Mouse (Mus musculus) neural tube, embryonic 12.5 days (tissue): Measurements from ENCODE around the gene Macrod1. TPM values are rescaled to one million over a fixed set of nuclear protein-coding genes. Genes with fewer than 3 reads are reported as not detected.
A peak's percentile ranks its signal among the peaks of the same experiment; 100 is the strongest.

Source experiments
- ATAC-seq: fragments of 200-750 bp; cut with Nextera tagmentation; 2 replicates; pipeline ENCODE4 v1.8.0; 2017; ENCODE audit warnings: low read depth, mild to moderate bottlenecking, moderate TSS enrichment, moderate library complexity; ENCODE audit not compliant: low FRiP score
- H3K27ac ChIP-seq: fragments of 300-500 bp; sonication (generic); 2 replicates; pipeline ENCODE4 v1.5.1; 2016
- H3K27me3 ChIP-seq: fragments of 300-500 bp; sonication (generic); replicated peaks from 2 replicates; pipeline ENCODE4 v1.6.1; 2016; ENCODE audit warnings: mild to moderate bottlenecking
- H3K36me3 ChIP-seq: fragments of 300-500 bp; sonication (generic); 2 replicates; pipeline ENCODE4 v1.6.1; 2016; ENCODE audit warnings: mild to moderate bottlenecking
- H3K4me1 ChIP-seq: fragments of 300-500 bp; sonication (generic); 2 replicates; pipeline ENCODE4 v1.6.1; 2016
- H3K4me2 ChIP-seq: fragments of 300-500 bp; sonication (generic); replicated peaks from 2 replicates; pipeline ENCODE4 v1.6.1; 2016; ENCODE audit warnings: mild to moderate bottlenecking
- H3K4me3 ChIP-seq: fragments of 300-500 bp; sonication (generic); 2 replicates; pipeline ENCODE4 v1.5.1; 2016
- H3K9ac ChIP-seq: fragments of 300-500 bp; sonication (generic); 2 replicates; pipeline ENCODE4 v1.6.1; 2016; ENCODE audit warnings: mild to moderate bottlenecking
- H3K9me3 ChIP-seq: fragments of 300-500 bp; sonication (generic); 2 replicates; pipeline ENCODE4 v1.6.1; 2016; ENCODE audit warnings: mild to moderate bottlenecking
- WGBS: fragments of 180-500 bp; shearing (Covaris S2); methylation state at CpG from one replicate; pipeline ENCODE4 v1.1.7; 2016; 5-methylcytosine and 5-hydroxymethylcytosine counted together
- polyA plus RNA-seq: library from polyadenylated mRNA; unstranded; fragments of >200 nt; fragmentation: Nextera tagmentation; extraction: Ambion mirVana; gene quantifications from 2 replicates; pipeline ENCODE4 v1.2.1, GENCODE M21; 2016

Macrod1 gene
- polyA plus RNA-seq, 1 experiment from 2014 or later: 3.4 TPM

- ATAC-seq: no peak
- H3K27me3 ChIP-seq: no peaks in the 10 kb centered on the region; the same call in 1 of the 2 replicates
- 63% methylated on average over 2 of the region's 2 CpGs for WGBS
- H3K4me2 ChIP-seq: no peak overlapping the region
- H3K27ac ChIP-seq: no peak overlapping the region
- no peaks in the 10 kb centered on the region for H3K9me3 ChIP-seq
- no peak overlapping the region for H3K4me3 ChIP-seq
- H3K36me3 ChIP-seq: no peaks in the 10 kb centered on the region
- no peak overlapping the region for H3K9ac ChIP-seq
- peaks cover 28% of the 10 kb centered on the region for H3K4me1 ChIP-seq
Observed at GRCm38 (mm10) chr19:7126933-7127332, 70.3 kb downstream of the Macrod1 start.

GRCm38 (mm10) chr19:7128551-7129475 is 72.2 kb downstream of the Macrod1 start:
- Histone ChIP-seq H3K27me3 (peaks cover 5% of the 10 kb centered on the region; the same call in 1 of the 2 replicates), H3K4me3 (no peak overlapping the region), H3K4me1 (peaks cover 31% of the 10 kb centered on the region), H3K9ac (0 out of 2 replicates have a peak overlapping the region, but pooled peaks have one; percentile 1), H3K36me3 (no peaks in the 10 kb centered on the region), H3K4me2 (no peak overlapping the region), H3K9me3 (no peaks in the 10 kb centered on the region), H3K27ac (no peak overlapping the region)
- 65% methylated on average over 19 of the region's 19 CpGs for WGBS
- ATAC-seq: no peak

GRCm38 (mm10) chr19:7130317-7130716 is 73.7 kb downstream of the Macrod1 start:
- Histone ChIP-seq H3K4me2 (no peak overlapping the region), H3K27ac (no peak overlapping the region), H3K4me1 (peaks cover 46% of the 10 kb centered on the region), H3K9ac (no peak overlapping the region), H3K4me3 (no peak overlapping the region), H3K27me3 (peaks cover 5% of the 10 kb centered on the region; the same call in 1 of the 2 replicates), H3K36me3 (no peaks in the 10 kb centered on the region), H3K9me3 (no peaks in the 10 kb centered on the region)
- 69% methylated on average over 11 of the region's 11 CpGs for WGBS
- no peak for ATAC-seq

GRCm38 (mm10) chr19:7133436-7133835 is 76.8 kb downstream of the Macrod1 start:
- no peak overlapping the region for H3K4me3 ChIP-seq
- ATAC-seq: no peak
- H3K4me2 ChIP-seq: no peak overlapping the region
- peaks cover 21% of the 10 kb centered on the region for H3K27me3 ChIP-seq
- no peaks in the 10 kb centered on the region for H3K36me3 ChIP-seq
- WGBS: 87% methylated on average over 9 of the region's 9 CpGs
- no peak overlapping the region for H3K9ac ChIP-seq
- peaks cover 74% of the 10 kb centered on the region for H3K4me1 ChIP-seq
- H3K9me3 ChIP-seq: no peaks in the 10 kb centered on the region
- H3K27ac ChIP-seq: no peak overlapping the region

- ATAC-seq: peak; percentile 59
- H3K27me3 ChIP-seq: peaks cover 29% of the 10 kb centered on the region
- no peaks in the 10 kb centered on the region for H3K36me3 ChIP-seq
- H3K9me3 ChIP-seq: no peaks in the 10 kb centered on the region
- peak overlapping the region; percentile 76 for H3K27ac ChIP-seq
- peak overlapping the region; percentile 40 for H3K4me2 ChIP-seq
- no peak overlapping the region for H3K4me3 ChIP-seq
- 11% methylated on average over 17 of the region's 17 CpGs for WGBS
- peaks cover 78% of the 10 kb centered on the region for H3K4me1 ChIP-seq
- no peak overlapping the region for H3K9ac ChIP-seq
Observed at GRCm38 (mm10) chr19:7134631-7135091, 78.1 kb downstream of the Macrod1 start.

- WGBS: 2% methylated on average over 9 of the region's 9 CpGs
- peak overlapping the region; percentile 40 for H3K4me2 ChIP-seq
- H3K4me3 ChIP-seq: no peak overlapping the region
- no peak overlapping the region for H3K9ac ChIP-seq
- no peaks in the 10 kb centered on the region for H3K36me3 ChIP-seq
- peaks cover 31% of the 10 kb centered on the region for H3K27me3 ChIP-seq
- H3K9me3 ChIP-seq: no peaks in the 10 kb centered on the region
- H3K27ac ChIP-seq: peak overlapping the region; percentile 76
- peaks cover 86% of the 10 kb centered on the region for H3K4me1 ChIP-seq
- peak; percentile 66 for ATAC-seq
Observed at GRCm38 (mm10) chr19:7135525-7135924, 78.9 kb downstream of the Macrod1 start.

- 0 out of 2 replicates have a peak, but pooled peaks have one; percentile 31 for ATAC-seq
- H3K4me2 ChIP-seq: peak overlapping the region; percentile 40
- peak overlapping the region; percentile 42; the same call in 1 of the 2 replicates for H3K27ac ChIP-seq
- H3K27me3 ChIP-seq: peaks cover 31% of the 10 kb centered on the region
- 5% methylated on average over 9 of the region's 9 CpGs for WGBS
- no peaks in the 10 kb centered on the region for H3K36me3 ChIP-seq
- no peaks in the 10 kb centered on the region for H3K9me3 ChIP-seq
- no peak overlapping the region for H3K9ac ChIP-seq
- H3K4me3 ChIP-seq: no peak overlapping the region
- H3K4me1 ChIP-seq: peaks cover 91% of the 10 kb centered on the region
Observed at GRCm38 (mm10) chr19:7136016-7136415, 79.4 kb downstream of the Macrod1 start.

- peaks cover 100% of the 10 kb centered on the region for H3K4me1 ChIP-seq
- H3K27me3 ChIP-seq: peaks cover 36% of the 10 kb centered on the region
- no peaks in the 10 kb centered on the region for H3K9me3 ChIP-seq
- no peak overlapping the region for H3K9ac ChIP-seq
- no peak for ATAC-seq
- WGBS: 36% methylated on average over 14 of the region's 14 CpGs
- peak overlapping the region; percentile 42 for H3K27ac ChIP-seq
- no peak overlapping the region for H3K4me3 ChIP-seq
- H3K4me2 ChIP-seq: peak overlapping the region; percentile 40; the same call in 1 of the 2 replicates
- H3K36me3 ChIP-seq: no peaks in the 10 kb centered on the region
Observed at GRCm38 (mm10) chr19:7136714-7137498, 80.3 kb downstream of the Macrod1 start.

GRCm38 (mm10) chr19:7138327-7138726 is 81.7 kb downstream of the Macrod1 start:
- H3K27ac ChIP-seq: 0 out of 2 replicates have a peak overlapping the region, but pooled peaks have one; percentile 32
- no peak overlapping the region for H3K4me3 ChIP-seq
- H3K9me3 ChIP-seq: no peaks in the 10 kb centered on the region
- no peak for ATAC-seq
- H3K9ac ChIP-seq: no peak overlapping the region
- H3K27me3 ChIP-seq: peaks cover 31% of the 10 kb centered on the region
- peak overlapping the region; percentile 10; the same call in 1 of the 2 replicates for H3K4me2 ChIP-seq
- peaks cover 100% of the 10 kb centered on the region for H3K4me1 ChIP-seq
- WGBS: 20% methylated on average over 14 of the region's 14 CpGs
- no peaks in the 10 kb centered on the region for H3K36me3 ChIP-seq

- 60% methylated on average over 4 of the region's 4 CpGs for WGBS
- Histone ChIP-seq H3K36me3 (no peaks in the 10 kb centered on the region), H3K4me3 (no peak overlapping the region), H3K9ac (no peak overlapping the region), H3K27ac (no peak overlapping the region), H3K4me2 (peak overlapping the region; percentile 10; the same call in 1 of the 2 replicates), H3K4me1 (peaks cover 100% of the 10 kb centered on the region), H3K27me3 (peaks cover 31% of the 10 kb centered on the region), H3K9me3 (no peaks in the 10 kb centered on the region)
- no peak for ATAC-seq
Observed at GRCm38 (mm10) chr19:7139321-7139720, 82.7 kb downstream of the Macrod1 start.

- no peak overlapping the region for H3K27ac ChIP-seq
- H3K36me3 ChIP-seq: no peaks in the 10 kb centered on the region
- H3K4me1 ChIP-seq: peaks cover 92% of the 10 kb centered on the region
- no peak overlapping the region for H3K9ac ChIP-seq
- WGBS: 67% methylated on average over 6 of the region's 6 CpGs
- no peak overlapping the region for H3K4me3 ChIP-seq
- no peak for ATAC-seq
- no peaks in the 10 kb centered on the region for H3K9me3 ChIP-seq
- H3K27me3 ChIP-seq: peaks cover 37% of the 10 kb centered on the region
- H3K4me2 ChIP-seq: peak overlapping the region; percentile 14; the same call in 1 of the 2 replicates
Observed at GRCm38 (mm10) chr19:7140373-7140772, 83.8 kb downstream of the Macrod1 start.
